Mouse (Mus musculus) yolk sac, embryonic 10.5 days (tissue): ENCODE results near the gene Sf3b3.
"Not testable (repeated sequence)": the region's sequence is repeated elsewhere in the genome, so short reads cannot be mapped to it uniquely, and the experiment has no call there.

Source experiments
- DNase-seq: peaks from one replicate; pipeline ENCODE4 v3.0.0-alpha.2; 2017; ENCODE audit warnings: low spot score

Gene Sf3b3

DNA sequence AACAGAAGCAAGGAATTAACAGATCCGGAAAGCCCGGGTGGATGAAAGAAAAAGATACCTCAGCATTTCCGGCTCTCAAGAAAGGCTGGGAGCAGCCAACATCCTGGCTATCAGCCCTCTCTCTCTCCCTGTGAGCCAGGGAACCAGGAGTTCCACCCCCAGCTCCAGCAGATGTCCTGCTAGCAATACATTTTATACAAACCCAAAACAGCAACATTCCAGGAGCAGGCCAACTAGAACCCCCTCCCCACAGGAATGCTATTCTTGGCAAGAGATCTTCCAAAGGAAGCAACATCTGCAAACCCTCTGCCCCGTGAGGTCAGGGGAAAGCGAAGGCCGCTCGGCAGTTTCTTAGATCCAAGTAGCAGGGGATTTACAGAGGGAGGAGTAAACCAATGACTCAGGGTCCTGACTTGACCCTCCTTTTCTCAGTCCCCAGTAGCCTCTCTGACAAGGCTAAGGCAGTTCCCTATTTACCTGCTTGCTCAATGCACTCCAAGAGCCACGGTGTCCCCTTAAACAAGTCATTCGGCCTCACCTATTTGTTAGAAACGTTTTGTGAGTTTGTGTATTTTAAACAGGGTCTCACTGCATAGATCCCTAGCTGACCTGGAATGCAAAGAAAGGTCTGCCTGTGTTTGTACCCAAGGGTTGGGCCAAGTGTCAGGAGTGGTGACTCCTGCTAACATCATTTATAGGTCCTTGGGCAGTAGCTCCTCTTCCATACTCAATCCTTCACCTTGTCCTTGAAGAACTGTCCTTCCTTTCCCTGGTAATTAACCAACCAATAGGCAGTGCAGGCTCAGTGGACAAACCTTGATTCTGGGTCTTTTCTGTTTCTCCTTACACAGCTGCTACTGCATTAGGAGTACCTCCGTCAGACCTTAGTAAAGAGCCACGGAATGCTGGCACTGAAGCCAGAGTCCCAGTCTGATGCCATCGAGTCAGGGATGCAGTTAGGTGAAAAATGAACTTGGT is 37.8 kb downstream of the Sf3b3 start:
- peak; percentile 60 for DNase-seq

DNA sequence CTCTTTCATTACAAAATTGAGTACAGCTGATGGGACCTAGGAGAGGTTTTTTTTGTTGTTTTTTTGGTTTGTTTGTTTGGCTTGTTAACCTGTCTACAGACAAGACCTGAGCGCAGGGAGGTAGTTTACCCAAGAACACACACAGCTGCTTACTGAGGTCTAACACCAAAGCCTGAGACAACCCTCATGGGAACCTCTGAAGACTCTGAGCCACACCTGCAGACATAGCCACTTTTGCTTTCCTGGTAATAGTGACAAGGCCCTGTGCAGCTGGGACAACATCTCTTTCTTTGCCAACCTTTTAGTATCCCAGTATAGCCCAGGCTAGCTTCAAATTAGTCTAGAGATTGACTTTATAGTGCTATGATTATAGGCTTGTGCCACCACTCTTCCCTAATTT is 40.4 kb downstream of the Sf3b3 start:
- no peak for DNase-seq

DNA sequence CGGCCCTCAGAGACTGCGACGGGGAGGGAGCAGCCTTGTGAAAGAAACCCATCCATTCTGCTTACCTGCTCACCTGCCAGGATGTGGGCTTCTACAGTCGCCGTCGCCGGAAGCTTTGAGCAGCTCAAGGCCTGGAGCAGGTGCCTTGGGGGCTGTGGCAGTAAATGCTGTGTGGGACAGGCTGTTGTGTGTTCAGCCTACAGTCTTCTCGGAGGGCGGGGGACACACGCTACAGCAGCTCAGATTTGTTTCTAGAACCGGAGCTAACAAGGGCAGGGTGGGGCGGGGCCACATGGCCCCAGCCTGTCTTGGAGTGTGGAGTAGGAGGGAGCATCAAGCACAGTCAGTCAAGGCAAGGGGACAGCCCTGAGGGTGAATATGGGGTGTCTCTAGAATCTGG is 40.9 kb downstream of the Sf3b3 start, which contains the start of gene Il34:
Gene Il34, minus strand, starts transcription at position 256 of the 400 bp plus-strand sequence.
- DNase-seq: no peak

DNA sequence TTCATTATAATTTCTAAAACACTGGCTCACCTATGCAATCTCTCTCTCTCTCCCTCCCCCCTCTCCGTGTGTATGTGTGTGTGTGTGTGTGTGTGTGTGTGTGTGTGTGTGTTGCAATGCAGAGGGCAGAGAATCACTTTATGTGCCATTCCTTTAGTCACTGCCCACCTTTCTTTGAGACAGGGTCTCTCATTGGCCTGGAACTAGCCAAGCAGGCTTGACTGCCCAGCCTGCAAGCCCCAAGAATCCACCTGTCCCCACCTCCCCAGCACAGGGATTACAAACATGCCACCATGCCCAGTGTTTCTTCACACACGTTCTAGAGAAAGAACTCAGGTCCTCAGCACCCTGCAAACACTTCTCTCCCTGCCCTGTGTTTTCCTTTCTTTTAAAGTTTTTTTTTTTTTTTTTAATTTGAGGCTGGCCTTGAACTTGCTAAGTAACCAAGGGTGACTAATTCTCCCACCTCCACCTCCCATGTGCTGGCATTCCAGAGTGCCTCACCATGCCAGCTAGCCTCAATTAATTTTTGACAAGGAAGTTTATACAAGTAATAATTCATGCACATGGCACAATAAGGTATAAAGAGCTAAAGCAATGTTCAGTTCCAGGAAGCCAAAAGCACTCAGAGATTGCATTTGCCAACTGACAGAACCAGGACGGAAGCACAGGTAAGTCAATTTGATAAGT is 41.6 kb downstream of the Sf3b3 start:
- no peak for DNase-seq

DNA sequence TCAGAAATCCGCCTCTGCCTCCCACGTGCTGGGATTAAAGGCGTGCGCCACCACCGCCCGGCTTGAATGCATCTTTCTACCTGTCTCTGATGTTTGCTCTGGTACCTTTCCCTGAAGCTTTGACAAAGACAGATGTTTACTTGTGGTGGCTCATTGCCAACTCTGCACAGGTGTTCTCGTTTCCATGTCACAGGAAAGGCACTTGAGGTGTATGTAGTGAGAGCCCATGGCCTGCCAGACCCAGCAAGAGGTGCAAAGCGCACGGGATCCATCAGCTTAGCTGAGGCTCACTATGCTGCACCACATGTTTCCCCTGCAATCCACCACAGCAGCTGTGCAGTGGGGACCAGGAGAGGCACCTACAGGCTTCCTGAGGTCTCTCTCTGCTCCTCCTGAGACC is 42.7 kb downstream of the Sf3b3 start:
- DNase-seq: no peak

DNA sequence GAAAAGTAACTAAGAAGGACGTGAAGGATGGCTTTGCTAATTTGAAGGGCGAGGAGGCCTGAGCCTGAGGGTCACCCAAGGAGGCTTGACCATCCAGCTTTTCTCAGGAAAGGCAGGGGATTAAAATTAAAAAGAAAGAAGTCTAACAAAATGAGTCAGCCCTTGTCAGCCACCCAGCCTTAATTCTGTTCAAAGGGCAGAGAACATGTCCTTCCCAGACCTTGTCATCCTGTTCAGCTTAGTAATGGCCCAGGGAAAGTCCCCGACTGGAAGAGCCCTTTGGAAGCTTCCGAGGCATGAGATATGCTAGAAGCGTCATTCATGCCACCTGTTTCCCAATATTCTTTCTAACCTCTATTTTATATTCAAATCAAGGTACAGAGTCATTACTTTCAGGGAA is 43.6 kb downstream of the Sf3b3 start:
- no peak for DNase-seq

DNA sequence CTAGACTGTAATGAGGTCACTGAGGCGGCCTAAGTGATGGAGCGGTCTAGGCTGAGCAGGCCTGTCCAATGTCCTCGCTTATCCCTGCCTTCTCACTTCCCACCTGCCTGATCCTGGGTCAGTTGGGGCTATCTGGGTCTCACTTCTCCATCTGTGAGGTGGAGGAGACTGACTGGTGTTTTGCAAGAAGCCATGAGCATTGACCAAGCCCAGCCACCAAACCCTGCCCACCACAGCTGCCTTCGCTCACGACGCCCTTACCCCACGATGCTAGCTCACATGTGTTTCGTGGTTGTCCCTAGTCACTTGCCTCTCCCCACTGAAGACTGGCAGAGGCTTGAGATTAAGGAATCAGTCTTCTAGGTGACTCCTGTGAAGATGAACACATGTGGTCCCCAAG is 49.5 kb downstream of the Sf3b3 start:
- DNase-seq: no peak

DNA sequence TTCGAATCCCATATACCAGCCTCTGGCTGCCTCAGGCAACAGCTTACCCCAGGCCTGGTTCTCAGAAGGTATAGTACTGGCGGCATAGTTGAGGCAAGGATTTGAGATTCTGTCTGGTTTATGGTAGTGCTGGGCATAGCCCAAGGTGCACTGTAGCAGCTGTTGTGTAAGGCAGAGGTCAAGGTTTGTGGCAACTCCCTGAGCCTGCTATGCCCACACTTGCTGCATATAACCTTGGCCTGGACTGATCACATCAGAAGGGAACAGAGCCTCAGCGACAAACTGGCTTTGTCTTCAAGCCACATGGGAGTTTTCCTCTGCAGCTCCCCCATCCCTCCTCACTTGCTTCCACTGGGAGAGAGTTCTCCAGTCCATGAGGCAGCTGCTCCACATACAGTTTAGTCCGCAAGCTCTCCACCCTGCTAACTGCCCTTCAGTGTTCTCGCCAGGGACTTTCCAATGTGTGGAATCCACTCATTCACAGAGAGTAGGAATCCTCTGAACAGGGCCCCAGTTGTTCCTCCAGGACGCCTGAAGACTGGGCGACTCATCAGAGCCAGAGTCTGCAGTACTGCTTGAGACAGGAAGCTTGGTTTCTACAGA is 52.1 kb downstream of the Sf3b3 start:
- no peak for DNase-seq

DNA sequence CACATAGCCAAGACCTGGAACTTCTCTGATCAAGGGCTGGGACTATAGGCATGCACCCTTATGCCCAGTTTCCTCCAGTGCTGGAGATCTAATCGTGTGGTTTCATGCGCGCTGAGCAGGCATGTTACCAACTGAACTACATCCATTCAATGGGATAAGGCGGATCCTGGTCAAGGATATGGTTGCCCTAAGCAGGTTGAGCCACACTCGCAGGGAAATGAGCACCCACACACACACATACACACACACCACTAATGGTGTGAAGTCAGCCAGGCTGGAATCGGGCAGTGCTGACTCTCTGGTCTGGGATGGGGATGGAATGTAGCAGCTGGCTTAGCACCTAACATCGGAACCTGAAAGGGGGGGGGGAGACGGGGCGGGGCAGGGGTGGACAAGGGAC is 52.7 kb downstream of the Sf3b3 start:
- DNase-seq: no peak

DNA sequence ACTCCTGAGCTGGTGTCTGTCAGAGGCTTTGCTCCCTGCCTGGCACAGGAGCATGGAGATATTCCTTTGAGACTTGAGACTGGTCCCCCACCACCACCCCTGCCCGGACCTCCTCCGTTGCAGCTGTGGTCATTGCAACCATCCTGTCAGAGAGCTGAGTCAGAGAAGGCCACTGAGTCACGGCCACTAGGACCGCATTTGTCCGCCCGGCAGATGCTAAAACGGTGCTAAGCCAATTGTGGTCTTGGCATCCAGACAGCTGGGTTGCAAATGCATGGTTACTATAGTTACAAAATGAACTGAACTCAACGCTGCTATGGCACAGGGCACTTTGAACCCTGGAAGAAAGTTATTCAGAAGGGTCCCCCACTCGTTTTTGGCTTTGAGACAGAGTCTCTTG is 53.1 kb downstream of the Sf3b3 start:
- DNase-seq: no peak

DNA sequence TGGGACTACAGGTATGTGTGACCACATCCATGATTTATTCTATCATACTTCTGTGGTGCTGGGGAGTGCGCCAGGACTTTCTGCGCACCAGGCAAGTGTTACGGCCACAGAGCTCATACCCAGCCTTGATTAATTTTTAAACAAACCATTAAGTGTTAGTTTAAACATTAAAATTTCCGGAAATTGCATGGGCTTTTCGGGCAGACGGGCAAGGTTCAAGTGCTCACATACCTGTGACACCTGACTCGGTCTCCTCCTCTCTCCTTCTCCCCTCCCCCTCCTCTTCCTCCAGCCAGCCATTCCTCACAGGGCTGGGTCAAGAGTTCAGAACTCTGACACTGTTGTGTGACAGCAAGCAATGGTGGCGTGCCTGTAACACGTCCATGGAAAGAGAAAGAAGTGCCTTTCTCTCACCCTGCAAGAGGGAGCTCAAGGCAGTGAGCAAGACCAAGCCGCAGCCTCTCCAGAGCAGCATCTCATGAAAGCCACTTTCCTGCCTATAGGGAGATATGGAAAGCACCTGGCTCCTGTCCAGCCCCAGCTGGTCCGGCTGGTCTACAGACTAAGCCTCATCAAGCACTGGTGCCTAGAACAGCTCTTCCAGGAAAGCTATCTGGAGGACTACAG is 53.9 kb downstream of the Sf3b3 start:
- peak; percentile 89 for DNase-seq

DNA sequence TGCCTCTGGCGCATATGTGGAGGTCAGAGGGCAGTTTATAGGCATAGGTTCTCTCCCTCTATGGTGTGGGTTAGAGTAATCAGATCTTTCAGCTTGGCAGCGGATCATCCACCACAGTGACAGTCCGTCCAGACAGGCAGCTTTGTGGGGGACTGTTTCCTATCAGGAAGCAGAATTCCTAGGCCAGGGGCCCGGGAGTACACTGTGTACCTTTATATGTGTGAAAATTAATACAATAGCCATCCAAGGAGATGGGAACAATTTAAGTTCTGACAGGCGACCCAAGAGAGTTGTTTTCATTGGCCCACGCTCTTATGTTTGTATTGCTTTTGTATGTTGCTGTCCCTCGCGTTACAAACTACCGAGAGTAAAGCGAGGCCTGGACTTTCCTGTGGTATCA is 55.4 kb downstream of the Sf3b3 start:
- DNase-seq: no peak

DNA sequence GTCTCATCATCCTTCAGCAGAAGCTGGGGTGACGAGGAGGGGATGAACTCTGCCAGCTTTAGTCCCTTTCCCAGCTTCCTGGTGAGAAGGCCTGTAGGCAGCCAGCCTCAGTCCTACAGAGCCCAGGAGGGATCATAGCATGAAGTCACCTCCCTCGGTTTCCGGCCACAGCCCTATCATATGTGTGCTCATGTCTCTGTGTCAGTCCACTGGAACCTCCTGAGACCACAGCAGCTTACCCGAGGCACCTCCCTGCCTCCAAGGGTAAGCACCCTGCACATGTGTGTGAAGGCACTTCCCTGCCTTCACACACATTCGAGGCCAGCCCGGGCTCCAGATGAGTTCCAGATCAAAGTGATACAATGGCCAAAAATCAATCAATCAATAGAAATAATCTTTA is 56.3 kb downstream of the Sf3b3 start:
- DNase-seq: no peak

DNA sequence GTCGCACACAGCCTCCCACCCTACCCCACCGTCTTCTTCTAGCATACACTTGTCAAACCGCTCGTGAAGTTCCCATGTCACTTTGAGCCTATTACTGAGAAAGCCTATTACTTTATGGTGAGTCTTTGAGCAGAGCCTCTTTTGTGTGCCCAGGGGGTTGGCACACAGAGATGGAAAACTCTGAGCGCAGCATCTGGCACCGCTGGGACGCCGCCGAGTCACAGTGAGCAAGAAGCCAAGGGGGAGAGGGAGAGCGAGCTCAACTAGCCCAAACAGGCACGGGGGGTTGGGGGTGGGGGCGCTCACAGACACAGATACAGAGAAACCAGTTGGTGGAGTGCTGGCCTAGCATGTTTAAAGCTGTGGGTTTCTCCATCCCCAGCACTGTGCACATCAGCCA is 57.0 kb downstream of the Sf3b3 start:
- DNase-seq: no peak

DNA sequence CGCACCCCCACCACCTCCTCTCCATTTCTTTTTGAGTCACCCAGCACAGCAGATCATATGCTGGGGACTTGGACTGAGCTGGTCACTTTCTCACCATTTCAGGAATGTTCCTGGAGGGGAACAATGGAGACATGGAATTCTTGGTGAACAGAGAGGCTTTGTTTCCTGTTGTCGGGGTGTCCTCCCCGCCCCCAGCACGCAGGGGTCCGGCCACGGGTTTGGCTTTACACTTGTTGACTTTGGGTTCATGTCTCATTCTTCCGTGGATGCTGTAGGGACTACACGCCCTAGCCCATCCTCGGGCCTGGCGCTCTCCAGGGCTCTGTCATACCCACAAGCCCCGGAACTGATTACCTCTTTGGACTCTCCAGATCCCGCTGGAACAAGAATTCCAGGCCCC is 57.6 kb downstream of the Sf3b3 start:
- DNase-seq: no peak

DNA sequence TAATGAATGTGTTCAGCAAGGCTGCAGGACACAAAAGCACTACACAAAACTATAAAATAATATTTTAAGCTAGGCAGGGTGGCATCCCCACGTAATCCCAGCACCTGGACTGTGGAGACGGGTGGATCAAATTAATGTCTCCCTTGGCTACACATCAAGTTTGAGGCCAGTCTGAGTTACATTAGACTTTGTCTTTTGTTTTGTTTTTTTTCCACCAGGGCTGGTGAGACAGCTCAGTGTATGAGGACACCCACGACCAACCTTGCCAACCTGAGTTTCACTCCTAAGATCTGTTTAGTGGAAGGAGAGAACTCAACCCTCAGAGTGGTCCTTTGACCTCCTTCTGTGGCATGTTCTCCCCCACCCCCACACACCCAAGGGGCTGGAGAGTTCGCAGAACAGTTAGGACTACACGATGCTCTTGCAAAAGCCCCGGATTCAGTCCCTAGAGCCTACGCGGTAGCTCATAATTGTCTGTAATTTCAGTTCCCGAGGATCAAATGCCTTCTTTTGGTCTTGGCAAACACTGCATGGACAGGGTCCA is 59.1 kb downstream of the Sf3b3 start:
- no peak for DNase-seq

DNA sequence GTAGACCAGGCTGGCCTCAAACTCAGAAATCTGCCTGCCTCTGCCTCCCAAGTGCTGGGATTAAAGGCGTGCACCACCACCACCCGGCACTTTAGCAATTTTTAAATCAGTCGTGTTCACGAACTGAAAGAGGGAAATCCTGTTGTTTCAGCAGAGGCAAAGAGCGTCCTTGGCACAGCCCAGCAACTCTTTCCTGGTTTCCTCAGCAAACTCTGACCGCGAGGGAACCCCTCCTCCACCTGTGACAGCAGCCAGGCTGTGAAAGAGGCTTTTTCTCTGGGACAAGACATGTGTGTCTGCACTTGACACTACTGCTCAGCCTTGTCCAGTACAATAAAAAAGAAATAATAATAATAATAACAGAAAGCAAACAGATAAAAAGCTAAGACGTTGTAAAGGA is 59.7 kb downstream of the Sf3b3 start:
- DNase-seq: no peak

DNA sequence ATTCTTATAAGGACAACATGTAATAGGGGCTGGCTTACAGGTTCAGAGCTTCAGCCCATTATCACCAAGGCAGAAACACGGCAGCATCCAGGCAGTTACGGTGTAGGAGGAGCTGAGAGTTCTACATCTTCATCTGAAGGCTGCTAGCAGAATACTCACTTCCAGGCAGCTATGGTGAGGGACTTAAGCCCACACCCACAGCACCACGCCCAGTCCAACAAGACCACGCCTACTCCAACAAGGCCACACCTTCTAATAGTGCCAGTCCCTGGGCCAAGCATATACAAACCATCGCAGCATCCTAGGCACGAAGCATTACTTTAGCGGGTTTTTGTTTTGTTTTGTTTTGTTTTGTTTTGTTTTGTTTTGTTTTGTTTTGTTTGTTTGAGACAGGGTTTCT is 60.1 kb downstream of the Sf3b3 start:
- DNase-seq: not testable (repeated sequence)

DNA sequence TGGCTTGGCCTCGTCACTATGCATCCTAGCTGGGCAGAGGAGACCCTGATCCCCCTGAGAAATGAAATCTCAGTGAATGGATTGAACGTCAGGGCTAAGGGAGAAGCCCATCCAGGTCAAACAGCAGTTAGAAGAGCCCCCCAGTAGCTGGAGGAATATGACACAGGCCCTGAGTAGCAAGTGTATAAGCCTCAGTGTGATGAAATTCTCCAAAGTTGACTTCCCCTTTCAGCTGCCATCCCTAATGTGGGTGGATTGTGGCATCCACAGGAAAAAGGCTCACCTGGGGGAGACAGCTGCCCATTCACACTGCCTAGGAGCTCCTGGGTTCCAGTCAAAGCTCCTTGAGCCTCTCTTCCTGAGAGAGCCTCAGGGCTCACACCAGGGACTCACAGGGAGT is 61.2 kb downstream of the Sf3b3 start:
- no peak for DNase-seq

DNA sequence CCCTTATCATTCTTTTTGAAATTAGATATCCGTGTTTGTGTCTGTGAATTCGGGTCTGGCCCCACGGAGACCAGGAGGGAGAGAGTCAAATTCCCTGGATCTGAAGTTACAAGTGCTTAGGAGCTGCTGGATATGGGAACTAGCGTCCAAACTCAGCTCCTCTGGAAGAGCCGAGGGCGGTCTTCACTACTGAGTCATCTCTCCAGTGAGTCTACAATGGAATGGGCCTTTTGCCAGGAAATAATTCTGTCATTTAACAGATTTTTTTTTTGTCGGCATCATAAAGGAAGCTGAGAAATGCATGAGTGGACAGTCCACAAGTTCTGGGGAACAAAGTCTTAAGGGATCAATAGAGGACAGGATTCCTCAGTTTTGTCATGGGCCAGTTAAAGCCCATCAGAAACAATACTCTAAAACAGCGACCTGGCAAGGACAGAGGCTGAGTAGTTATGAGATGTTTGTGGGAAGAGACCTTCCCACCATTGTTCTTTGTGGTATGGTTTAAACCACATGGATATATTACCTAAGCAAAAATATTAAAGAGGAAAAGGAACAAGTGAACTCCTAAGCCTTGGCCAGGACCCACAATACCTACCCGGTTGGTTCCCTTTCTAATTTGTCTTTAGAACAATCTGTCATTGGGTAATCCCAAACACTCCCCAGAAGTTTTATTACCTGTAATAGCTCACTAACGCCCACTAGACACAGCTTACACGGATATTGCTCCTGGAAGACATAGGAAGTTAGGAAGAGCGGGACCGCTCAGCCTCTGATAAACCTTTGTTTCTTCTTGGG is 66.5 kb downstream of the Sf3b3 start:
- no peak for DNase-seq

DNA sequence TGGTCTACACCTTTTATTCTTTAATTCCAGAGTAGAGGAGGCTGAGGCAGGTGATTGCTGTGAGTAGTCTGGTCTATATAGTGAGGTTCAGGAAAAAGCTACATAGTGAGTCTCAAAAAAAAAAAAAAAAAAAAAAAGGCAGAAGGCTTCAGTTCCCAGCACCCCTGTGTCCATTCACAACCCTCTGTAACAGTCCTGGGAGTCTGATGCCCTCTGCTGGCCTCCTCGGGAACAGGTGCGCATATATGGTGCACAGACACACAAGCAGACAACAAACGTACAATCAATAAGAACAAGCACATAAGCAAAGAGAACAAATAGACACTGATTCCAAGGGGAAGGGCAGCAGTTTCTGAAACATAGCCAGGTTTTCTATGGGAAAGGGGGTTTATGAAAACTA is 70.3 kb downstream of the Sf3b3 start:
- no peak for DNase-seq
